Mouse (Mus musculus) thymus, postnatal 36 days (tissue): Measurements from ENCODE around the gene Gria1.

Source experiments
- DNase-seq, 2 experiments: peaks; one replicate each; pipeline ENCODE4 v3.0.0; 2022; ENCODE audit warnings: mixed read lengths in 2 of 2

The Gria1 gene

GRCm38 (mm10) chr11:57070196-57070901, 59.2 kb downstream of the Gria1 start:
- DNase-seq, result no peak

DNA sequence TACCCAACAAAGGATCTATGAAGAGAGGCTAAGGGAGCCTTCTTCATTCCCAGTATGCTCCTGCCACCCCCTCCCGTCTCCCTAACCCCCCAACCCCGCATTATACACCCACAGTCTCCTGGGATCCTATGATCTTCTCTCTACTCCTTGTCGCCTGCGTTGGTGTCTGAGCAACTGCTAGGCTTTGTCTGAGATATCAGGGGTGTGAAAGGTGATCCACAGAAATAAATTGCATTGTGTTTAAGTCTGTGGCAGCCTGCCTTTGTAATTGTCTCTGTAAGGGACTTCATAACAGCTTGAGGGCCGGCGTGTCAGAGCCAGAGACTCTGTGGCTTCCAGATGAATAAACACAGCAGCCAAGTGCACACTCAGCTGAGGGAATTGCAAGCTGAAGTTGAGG, 61.0 kb downstream of the Gria1 start:
- DNase-seq, result no peak

GRCm38 (mm10) chr11:57079423-57079822, 68.2 kb downstream of the Gria1 start:
- DNase-seq, result no peak

- DNase-seq, result no peak
Measured at GRCm38 (mm10) chr11:57089527-57089926, 78.3 kb downstream of the Gria1 start.

DNA sequence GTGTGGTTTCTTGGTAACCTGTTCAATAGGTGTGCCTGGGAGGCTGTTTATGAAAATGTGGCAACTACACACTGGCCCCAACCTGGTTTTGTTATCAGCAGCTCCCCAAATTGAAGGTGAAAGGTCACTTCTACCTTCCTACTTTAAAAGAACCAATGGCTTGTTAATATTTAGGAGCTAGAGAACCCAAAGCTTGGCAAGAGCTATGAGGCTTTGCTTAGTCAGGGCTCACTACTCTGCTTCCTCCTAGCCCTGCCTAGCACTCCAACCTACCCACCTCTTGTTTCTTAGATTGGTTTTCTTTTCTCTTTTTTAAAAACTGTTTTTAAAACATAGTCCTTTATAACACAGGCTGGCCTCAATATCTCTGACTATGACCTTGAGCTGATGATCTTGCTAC, 79.5 kb downstream of the Gria1 start:
- DNase-seq, result no peak

DNA sequence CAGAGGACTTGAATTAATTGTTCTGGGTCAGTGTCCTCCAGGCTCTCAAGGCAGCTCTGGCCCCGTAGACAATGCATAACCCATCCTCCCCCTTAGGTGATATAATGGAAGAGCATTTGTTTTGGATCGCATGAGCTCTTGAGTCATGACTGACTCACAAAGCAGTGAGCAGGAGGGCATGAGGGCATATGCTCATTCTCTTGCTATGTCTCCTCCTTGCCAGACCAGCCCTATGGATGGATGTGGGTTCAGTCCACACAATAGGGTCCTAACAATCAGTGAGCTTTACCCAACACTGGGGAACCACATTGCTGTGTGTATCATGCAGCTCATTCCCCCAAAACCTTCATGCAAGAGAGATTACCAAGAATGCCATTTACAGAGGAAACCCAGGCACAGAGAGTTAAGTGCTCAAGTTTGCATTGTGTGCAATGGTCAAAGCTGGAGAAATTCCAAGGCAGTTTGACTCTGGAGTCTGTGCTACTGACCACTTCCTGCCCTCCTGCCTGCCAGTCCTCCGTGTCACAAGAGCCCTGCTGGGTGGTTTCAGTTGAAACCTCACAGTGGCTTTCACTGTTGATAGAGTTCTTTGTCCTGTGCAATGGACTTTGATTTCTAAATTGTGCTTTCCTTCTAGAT, 80.2 kb downstream of the Gria1 start:
- DNase-seq, result no peak

DNA sequence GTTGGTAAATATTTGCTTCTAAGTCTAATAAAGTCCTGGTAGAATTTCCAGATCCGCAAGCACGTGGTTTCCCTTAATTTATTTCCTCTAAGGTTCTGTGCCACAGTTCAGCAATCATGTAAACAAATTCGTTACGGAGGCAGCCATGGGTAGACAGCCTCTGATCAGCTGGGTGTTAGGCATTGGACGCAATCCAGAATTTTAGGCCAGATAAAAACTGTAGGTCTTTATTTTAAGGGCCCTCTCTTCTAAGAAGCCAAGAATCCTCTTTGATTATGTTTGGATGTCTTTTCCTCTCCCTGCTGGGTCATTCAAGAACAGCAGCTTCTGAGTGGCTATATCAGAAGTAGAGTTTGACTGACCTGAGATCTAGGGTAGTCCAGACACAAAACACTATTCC, 89.3 kb downstream of the Gria1 start:
- no peak for DNase-seq

DNA sequence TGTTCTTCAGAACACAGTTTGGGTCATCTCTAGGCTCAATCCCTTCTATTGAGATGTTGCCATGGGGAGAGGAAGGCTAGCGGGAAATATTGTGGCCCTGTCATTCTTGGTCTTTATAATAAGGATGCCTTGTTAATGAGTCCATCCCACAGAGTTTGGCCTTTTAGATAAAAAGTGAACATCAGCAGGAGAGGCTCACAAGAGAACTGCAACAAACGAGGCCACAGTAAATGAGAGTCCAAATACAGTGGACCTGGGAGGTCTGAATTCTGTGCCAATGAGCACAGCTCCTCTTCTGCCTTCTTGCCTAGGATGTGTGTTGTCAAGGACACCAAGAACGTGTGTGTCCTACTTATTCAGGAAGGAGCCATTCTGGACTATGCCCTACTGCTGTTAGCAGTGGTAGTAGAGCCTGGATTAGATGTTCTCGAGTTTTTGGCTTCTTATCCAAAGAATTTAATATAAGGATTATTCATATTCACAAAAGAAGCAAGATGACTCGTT, 92.6 kb downstream of the Gria1 start:
- no peak for DNase-seq

DNA sequence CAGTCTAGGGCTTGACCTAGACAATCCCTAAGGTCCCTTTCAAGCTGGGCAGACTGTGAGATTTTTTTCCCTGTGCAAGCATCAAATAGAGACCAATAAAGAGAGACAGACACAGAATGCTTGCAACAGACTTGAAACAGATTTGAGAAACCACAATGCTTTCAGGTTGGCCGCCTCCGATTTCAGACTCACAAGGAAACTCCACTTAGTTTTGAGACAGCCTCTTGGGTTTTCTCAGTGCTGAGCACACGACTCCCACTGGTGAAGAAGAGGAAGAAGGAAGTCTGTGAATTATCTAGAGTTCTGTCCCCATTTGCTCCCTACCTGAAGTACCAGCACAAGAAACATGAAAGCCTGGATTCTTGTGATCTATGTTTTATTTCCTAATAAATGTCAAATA, 94.5 kb downstream of the Gria1 start:
- no peak for DNase-seq

GRCm38 (mm10) chr11:57112386-57112785, 101.2 kb downstream of the Gria1 start:
- DNase-seq, result no peak

DNA sequence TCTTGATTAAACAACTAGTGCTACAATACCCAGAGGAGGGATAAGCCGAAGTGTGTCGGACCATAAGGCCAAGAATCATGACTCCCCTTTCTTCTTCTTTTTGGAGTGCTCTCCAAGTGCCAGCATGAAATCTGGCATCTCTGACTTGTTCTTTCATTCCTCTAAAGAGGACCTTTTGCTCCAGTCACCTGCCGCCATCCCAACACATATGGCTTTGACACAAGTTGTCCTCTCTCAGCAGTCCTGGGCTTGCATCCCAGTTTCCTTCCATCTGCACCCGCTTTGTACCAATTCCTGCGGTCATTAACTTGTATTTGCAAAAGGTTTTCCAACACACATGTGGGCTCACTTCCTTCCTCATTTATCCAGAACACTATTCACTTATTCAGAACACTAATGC, 103.2 kb downstream of the Gria1 start:
- no peak for DNase-seq

DNA sequence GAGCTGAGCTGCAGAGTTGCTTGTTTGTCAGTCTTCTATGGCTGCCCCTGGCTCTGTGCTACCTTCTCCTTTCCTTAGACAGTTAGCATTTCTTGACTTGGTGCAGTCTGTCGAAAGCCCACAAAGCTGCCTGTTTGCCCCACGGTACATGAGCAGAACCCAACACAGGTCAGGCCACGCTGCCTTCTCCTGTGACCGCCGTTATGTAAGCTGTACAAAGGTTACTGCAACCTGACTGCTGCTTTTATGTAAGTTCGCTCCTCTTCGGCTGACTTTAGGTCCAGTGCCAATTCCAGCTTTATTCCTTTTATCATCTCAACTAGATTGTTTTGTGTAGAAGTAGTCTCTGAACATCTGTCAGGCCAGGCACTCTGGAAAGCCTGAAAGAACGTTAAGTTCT, 115.9 kb downstream of the Gria1 start:
- no peak for DNase-seq

- no peak for DNase-seq
Measured at GRCm38 (mm10) chr11:57140162-57140780, 129.1 kb downstream of the Gria1 start.

GRCm38 (mm10) chr11:57143681-57144080, 132.5 kb downstream of the Gria1 start:
- no peak for DNase-seq

- DNase-seq, result no peak
Measured at GRCm38 (mm10) chr11:57145192-57145591, 134.0 kb downstream of the Gria1 start.

DNA sequence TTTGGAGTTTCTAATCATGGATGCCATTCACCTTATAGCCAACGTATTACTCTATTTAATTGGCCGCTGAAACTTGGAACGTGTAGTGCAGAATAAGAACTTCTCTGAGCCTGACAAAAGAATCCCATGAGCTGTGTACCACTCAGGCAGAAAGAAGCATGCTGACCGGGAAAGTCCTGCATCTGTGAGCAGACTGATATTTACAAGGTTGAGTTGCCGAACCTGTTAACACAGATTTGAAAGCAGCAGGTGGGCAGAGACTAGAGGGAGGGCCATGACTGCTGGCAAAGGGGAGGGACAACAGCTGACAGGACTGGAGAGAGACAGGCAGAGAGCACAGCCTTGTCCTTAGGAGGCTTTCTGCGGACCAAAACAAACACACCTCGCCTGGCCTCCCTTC, 134.5 kb downstream of the Gria1 start:
- DNase-seq, result no peak

DNA sequence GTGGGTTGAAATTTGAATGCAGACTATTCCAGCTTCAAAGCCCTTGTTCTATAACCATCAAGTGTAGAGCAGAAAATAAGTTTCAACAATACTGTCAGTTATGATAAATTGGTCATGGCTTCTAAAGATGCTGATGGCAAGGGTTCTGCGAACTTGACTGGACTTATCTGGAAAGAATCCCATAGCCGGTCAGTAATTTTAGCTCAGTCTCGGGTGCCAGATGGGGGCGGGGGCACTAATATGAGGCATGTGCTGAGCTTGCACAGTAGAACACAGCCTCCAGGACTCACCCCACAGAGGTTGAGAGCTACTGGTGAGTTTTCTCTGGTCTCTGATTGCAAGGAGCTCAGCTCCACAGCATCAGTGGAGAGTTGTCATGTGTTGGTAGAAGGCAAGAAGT, 140.5 kb downstream of the Gria1 start:
- no peak for DNase-seq

DNA sequence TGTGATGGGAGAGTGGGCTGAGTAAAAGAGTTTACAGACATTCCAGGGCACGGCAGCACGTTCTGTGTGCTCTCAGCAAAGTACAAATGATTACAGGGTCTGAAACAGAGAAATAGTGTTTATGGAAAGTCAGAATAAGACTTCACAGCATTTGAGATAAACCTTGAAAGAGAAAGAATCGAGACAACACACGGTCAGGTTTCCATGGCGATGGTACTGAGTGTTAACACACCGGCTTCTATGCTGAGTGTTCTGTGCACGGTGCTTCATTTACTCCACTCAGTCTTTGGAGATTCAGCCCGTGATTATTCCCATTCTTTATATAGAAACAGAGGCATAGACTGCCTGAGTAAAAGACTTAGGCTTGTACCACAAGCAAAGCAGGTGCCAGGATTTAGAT, 143.8 kb downstream of the Gria1 start:
- no peak for DNase-seq

DNA sequence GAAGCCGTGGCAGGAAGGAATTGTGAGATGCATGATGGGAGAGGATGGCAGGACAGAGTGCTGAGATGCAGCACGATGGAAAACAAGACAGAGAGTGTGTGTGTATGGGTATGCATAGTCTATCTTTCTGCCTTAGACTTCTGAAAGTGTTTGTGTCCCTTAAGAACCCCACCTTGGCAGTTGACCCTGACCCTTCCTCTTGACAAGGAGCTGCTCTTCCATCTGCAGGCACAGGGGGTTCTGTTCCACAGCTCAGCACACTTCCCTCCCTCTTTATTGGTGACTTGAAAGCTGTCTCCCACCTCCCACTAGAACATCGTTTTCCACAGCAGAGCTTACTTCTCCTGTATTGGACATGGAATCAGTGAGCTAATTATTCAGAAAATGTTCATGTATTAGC, 148.2 kb downstream of the Gria1 start:
- no peak for DNase-seq

- DNase-seq, result no peak
Measured at GRCm38 (mm10) chr11:57160076-57160475, 148.9 kb downstream of the Gria1 start.

GRCm38 (mm10) chr11:57162931-57163330, 151.7 kb downstream of the Gria1 start:
- no peak for DNase-seq

- no peak for DNase-seq
Measured at GRCm38 (mm10) chr11:57170058-57170457, 158.9 kb downstream of the Gria1 start.

GRCm38 (mm10) chr11:57174165-57174564, 163.0 kb downstream of the Gria1 start:
- no peak for DNase-seq

DNA sequence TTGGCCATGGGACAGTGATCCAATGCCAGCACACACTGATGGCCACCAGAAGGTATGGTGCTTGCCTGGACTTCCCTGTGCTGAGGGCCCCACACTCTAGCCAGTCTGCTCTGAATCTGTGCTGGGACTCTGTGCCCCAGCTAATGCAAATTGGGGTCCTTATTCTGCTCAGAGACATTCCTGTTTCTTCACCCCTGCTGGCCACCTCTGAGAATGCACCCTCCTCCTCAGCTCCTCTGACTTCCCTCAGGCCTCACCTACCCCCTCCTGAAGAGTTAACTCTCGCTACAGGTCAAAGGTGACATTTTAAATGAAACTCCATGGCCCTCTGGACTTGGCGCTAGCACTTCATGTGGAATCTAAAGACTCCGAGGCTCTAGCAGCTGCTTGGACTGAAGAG, 165.4 kb downstream of the Gria1 start:
- DNase-seq, result no peak
